Mouse (Mus musculus): ENCODE measurements around the gene Skint6.
"Not testable (repeated sequence)": the region's sequence is repeated elsewhere in the genome, so short reads cannot be mapped to it uniquely, and the experiment has no call there.

Skint6 gene

DNA sequence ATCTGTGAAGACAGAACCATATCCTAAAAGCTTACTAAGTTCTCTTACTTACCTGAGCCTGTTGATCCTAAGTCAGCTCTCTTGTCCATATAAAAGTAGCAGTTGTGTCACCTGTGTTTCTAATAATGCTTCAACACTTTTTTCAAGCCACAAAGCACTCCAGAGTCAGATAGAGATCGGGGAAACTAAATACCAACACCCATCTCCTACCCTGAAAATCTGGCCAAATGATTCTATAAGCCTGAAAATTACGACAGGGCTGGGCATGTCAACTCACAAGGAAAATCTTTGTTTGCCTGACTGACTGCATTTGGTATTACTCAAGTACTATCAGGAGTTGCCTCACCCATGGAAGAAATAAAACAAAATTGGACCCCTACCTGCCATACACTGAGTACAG, at the start of gene Skint6:
Gene Skint6 (minus strand): TSS at position 101 of the 400 bp plus-strand sequence.
- no peak for DNase-seq (ENCODE audit: low read depth in 2 of 2, low spot score in 2 of 2)

DNA sequence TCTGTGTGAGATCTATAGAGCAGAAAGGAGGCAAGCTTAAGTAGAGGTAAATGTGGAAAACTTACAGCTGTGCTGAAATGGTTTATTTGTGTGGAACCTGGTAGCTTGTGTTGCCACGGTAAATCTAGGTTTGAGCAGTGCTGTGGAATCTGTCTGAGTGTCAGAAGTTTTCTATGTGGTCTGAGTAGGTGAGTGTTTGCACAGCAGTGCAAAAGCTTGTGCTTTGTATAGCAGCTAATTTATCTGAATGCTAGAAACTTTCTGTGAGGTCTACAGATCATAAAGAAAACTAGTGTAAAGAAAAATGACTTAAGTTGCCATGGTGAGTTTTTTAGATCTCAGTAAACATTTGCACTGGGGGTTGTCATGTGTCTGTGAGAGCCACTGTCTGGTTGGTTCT, 34.1 kb upstream of the Skint6 start:
- DNase-seq (ENCODE audit: low read depth in 2 of 2, low spot score in 2 of 2), result no peak

DNA sequence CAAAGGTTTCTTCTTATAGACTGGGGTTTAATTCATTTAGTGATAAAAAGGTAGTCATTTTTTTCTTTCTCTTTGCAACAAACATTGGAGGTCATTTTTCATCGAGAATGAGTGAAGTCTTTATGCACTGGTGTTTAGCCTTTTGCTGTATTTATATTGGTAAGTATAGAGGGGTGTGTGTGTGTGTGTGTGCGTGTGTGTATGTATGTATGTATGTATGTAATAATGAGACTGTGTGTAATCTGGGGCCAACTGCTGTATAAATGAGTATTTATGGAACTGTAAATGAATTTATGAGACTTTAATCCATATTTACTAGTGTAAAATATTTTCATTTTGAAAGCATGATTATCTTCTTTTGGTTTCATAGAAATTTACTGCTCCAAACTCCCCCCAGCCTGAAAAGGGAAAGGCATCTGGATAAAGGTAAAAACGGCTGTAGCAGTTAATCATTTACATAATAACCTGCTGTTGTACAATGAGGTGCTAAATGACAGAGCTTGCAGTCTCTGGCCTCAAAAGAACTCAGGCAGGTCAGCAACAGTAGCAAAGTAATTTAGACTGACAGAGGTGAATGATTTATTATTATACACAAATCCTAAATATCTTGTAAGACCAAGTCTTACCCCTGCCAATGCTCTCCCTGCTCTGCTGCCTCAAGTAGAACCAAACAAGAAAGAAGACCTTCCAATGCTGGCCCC, 15.2 kb upstream of the Skint6 start:
- DNase-seq (ENCODE audit: low read depth in 2 of 2, low spot score in 2 of 2), result no peak

DNA sequence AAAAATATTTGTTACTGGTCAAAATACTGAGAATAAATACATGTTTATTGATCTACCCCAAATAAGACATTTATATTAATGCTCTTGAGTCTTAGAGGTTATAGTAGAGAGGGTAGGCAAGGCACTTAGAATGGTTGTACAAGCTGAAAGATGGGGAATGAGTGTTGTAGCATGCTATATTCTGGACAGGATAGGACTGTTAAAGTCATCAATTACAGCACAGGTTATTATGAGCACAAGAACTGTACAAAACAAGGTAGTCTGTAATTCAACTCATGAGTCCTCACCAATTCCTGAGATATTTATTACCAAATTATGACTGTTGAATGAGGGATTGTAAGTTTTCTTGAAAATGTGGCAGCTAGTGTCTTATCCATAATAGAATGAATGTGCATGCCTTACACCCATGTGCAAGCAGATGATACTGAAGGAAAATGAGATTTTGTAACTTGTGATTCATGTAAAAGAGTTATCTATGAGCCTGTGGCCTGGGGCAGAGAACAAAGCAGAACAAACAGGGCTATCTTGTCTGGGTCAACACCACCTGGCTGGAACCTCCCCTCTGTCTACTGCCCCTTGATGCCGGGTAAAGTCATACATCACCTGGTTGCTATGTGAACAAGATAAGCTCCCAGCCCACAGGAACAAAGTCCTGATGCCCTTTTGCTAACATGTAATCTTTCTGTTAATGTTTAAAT, 23.3 kb downstream of the Skint6 start:
- no peak for DNase-seq (ENCODE audit: low read depth in 2 of 2, low spot score in 2 of 2)

DNA sequence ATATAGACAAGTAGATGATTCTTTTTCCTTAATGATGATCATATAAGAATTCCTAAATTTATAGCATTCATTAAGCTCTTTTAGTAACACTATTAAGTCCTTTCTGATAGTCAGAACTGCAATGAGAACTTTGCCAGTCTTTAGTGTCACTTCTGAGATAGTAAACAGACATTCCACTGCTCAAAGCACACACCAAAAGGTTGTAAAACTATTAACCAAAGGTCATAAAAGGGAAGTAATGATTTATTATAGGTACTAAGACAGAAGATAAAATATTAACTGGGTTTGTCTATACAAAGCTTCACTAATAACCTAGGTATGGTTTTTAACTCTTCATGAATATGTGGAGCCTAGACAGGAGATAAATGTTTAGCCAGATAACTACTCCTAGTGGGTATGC, 41.0 kb downstream of the Skint6 start:
- DNase-seq (ENCODE audit: low read depth in 2 of 2, low spot score in 2 of 2), result no peak

DNA sequence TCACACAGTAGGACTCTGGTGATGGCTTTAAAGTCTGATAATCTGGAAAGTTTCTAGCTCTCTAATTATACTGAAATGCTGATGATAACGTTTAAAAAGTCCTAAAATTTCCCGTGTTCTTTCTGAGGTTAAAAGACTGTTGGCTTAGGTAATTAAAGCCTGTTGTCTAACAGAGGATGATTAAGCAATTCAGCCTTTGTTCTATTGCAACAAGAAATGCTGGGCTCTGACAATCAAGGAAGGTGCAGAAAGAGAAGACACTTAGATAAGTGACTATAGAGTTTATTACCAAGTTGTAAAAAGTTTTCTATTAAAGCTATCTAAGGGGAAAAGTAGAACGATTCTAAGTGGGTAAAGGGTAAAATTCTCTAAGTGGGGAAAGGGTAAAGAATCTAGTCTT, 219.2 kb downstream of the Skint6 start:
- no peak for DNase-seq (ENCODE audit: low read depth in 2 of 2, low spot score in 2 of 2)

DNA sequence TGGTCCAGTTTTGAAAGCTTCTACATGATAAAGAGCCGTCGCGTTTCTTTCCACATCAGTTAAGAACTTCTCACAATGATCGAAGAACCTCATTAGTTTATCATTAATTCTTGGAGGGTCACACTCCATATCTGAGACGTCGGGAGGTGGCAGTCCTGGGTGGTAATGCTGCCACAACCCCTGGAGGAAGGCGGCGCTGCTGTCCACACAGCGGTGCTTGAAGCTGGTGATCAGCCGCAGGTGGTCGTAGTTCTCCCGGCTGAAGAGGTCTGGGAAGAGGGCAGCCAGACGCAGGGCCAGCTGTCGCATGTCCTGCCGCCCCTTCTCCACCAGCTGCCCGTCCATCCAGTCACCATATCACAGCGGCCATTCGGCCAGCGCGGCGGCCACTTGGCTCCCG, 307.6 kb downstream of the Skint6 start:
- DNase-seq (ENCODE audit: low read depth in 2 of 2, low spot score in 2 of 2), result not testable (repeated sequence)

DNA sequence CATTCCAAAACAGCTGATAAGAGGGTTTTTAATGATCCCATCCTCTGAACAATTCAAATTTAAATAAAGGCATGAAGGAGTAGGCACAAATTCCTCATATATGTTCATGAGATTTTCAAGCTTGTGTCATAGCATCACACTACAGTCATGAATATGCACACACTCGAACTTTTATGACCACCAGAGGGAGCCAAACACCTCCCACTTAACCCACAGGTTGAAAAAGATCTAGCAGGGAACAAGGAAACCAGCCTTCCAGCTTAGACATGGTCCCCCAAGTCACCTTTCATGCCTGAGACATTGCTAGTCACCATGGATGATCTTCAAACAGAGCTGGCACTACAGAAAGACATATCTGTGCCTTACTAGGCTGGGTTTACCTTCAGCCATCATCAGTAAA, 496.1 kb downstream of the Skint6 start:
- no peak for DNase-seq (ENCODE audit: low read depth in 2 of 2, low spot score in 2 of 2)

DNA sequence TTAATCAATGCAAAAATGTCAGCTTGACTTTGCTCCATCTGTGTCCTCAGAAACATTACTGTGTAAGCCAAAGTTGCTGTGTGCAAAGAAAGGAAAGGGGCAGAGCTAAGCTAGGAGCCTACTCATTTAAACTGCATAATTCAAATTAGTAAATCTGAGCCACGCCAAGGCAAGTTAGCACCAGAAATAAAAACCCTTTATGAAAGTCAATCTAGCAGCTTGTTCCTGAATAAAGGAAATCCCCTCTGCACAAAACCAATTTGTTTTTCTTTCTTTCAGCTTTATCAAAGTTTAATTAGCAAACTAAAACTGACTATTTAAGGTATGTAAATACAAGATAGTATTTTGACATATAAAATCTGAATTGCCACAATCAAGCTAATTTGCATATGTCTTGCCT, 512.0 kb downstream of the Skint6 start, which contains the start of gene Skint10:
Gene Skint10 (minus strand): TSS at position 101 of the 400 bp plus-strand sequence.
- no peak for DNase-seq (ENCODE audit: low read depth in 2 of 2, low spot score in 2 of 2)

Measured in CD8-positive naive resting alpha-beta T cell, adult 2 months (primary cell).